Mouse (Mus musculus) CH12F3 (cell line): ENCODE data around the gene AY358078.
"Not testable (repeated sequence)": the region's sequence is repeated elsewhere in the genome, so short reads cannot be mapped to it uniquely, and the experiment has no call there.

ENCODE experiments used
- in situ Hi-C: fragments of 300-500 bp; cut with MboI; formaldehyde crosslinking; loops from 2 replicates; pipeline ENCODE4 v1.14.3; 2020; ENCODE audit warnings: low sequenced_read_pairs

The AY358078 gene

GRCm38 (mm10) chr14:51799746-51800145 is at the start of gene AY358078:
AY358078 (plus strand) TSS chr14:51800046.
- in situ Hi-C loops: no loop called here

GRCm38 (mm10) chr14:51755944-51756343 is 43.9 kb upstream of the AY358078 start:
- in situ Hi-C loops: no loop called here

GRCm38 (mm10) chr14:51771378-51771777 is 28.5 kb upstream of the AY358078 start:
- in situ Hi-C loops: loop anchor here (10.0 kb wide), 1 partner anchor 53 kb away; no protein-coding TSS in a partner anchor

GRCm38 (mm10) chr14:51773490-51773889 is 26.4 kb upstream of the AY358078 start, which contains the start of gene Ang4:
Ang4 (minus strand) TSS chr14:51773590.
- in situ Hi-C loops: loop anchor here (10.0 kb wide), 1 partner anchor 51 kb away; no protein-coding TSS in a partner anchor

GRCm38 (mm10) chr14:51777791-51778190 is 22.1 kb upstream of the AY358078 start:
- in situ Hi-C loops: loop anchor here (10.0 kb wide), 1 partner anchor 47 kb away; no protein-coding TSS in a partner anchor

- in situ Hi-C loops: loop anchor here (10.0 kb wide), 1 partner anchor 46 kb away; no protein-coding TSS in a partner anchor
Observed at GRCm38 (mm10) chr14:51778865-51779481, 20.9 kb upstream of the AY358078 start.

GRCm38 (mm10) chr14:51786335-51786734 is 13.5 kb upstream of the AY358078 start:
- in situ Hi-C loops: no loop called here

GRCm38 (mm10) chr14:51787061-51787460 is 12.8 kb upstream of the AY358078 start:
- in situ Hi-C loops: no loop called here

GRCm38 (mm10) chr14:51789196-51789595 is 10.7 kb upstream of the AY358078 start:
- in situ Hi-C loops: no loop called here

GRCm38 (mm10) chr14:51794106-51794505 is 5.7 kb upstream of the AY358078 start:
- in situ Hi-C loops: no loop called here

- in situ Hi-C loops: loop anchor here (10.0 kb wide), 1 partner anchor 52 kb away; the partner anchor contains the start of gene Ang4
Observed at GRCm38 (mm10) chr14:51826625-51827024, 26.8 kb downstream of the AY358078 start.

GRCm38 (mm10) chr14:51827842-51828241 is 28.0 kb downstream of the AY358078 start:
- in situ Hi-C loops: loop anchor here (10.0 kb wide), 1 partner anchor 53 kb away; the partner anchor contains the start of gene Ang4

GRCm38 (mm10) chr14:51829188-51829587 is 29.3 kb downstream of the AY358078 start:
- in situ Hi-C loops: loop anchor here (10.0 kb wide), 1 partner anchor 54 kb away; the partner anchor contains the start of gene Ang4

- in situ Hi-C loops: not testable (repeated sequence)
Observed at GRCm38 (mm10) chr14:51838480-51838879, 38.6 kb downstream of the AY358078 start.

- in situ Hi-C loops: no loop called here
Observed at GRCm38 (mm10) chr14:51842250-51842649, 42.4 kb downstream of the AY358078 start.

- in situ Hi-C loops: no loop called here
Observed at GRCm38 (mm10) chr14:51842781-51843180, 42.9 kb downstream of the AY358078 start.

- in situ Hi-C loops: no loop called here
Observed at GRCm38 (mm10) chr14:51843882-51844281, 44.0 kb downstream of the AY358078 start.

- in situ Hi-C loops: no loop called here
Observed at GRCm38 (mm10) chr14:51846566-51846965, 46.7 kb downstream of the AY358078 start.

GRCm38 (mm10) chr14:51851006-51851405 is 51.2 kb downstream of the AY358078 start:
- in situ Hi-C loops: not testable (repeated sequence)

- in situ Hi-C loops: no loop called here
Observed at GRCm38 (mm10) chr14:51853399-51853798, 53.6 kb downstream of the AY358078 start, which contains the start of gene Ear6. Ear6 (plus strand) TSS chr14:51853699.

GRCm38 (mm10) chr14:51855280-51855679 is 55.4 kb downstream of the AY358078 start:
- in situ Hi-C loops: not testable (repeated sequence)

GRCm38 (mm10) chr14:51863603-51864002 is 63.8 kb downstream of the AY358078 start:
- in situ Hi-C loops: not testable (repeated sequence)
